Mouse (Mus musculus) liver, postnatal 0 days (tissue): ENCODE measurements around the gene 1810037I17Rik.

Experiments
- CTCF ChIP-seq: sonication (generic); IDR thresholded peaks from 2 replicates; pipeline ENCODE4 v1.5.1; 2016; ENCODE audit warnings: antibody characterized with exemption, low read depth
- EP300 ChIP-seq: IDR thresholded peaks from 2 replicates; pipeline ENCODE4 v1.6.1; 2016; ENCODE audit warnings: antibody characterized with exemption, low read depth, mild to moderate bottlenecking

- TF ChIP-seq EP300 (no peak), CTCF (no peak)
Observed at GRCm38 (mm10) chr3:122894772-122895171, 29.2 kb upstream of the 1810037I17Rik start, which contains the start of gene Fabp2.
